Mouse (Mus musculus) heart, postnatal 0 days (tissue): ENCODE measurements around the gene Ssrp1.

Source experiments
- CTCF ChIP-seq: IDR thresholded peaks from 2 replicates; pipeline ENCODE4 v1.5.1; 2016; ENCODE audit warnings: antibody characterized with exemption, control low read depth, low read depth
- EP300 ChIP-seq: IDR thresholded peaks from 2 replicates; pipeline ENCODE4 v1.6.1; 2016; ENCODE audit warnings: antibody characterized with exemption, low read depth

GRCm38 (mm10) chr2:85048168-85048751, 11.2 kb downstream of the Ssrp1 start:
- TF ChIP-seq CTCF = no peak
- no peak for TF ChIP-seq EP300
